Mouse (Mus musculus) layer of hippocampus, adult 8-10 months (tissue): ENCODE results near the gene Degs1. TPM values are rescaled to one million over a fixed set of nuclear protein-coding genes. Genes with fewer than 3 reads are reported as not detected.

Experiments used
- DNase-seq, 2 experiments: peaks; one replicate each; pipeline ENCODE4 v3.0.0; 2022; ENCODE audit warnings: low spot score in 2 of 2
- total RNA-seq, 4 experiments: library from RNA; stranded (reverse); gene quantifications; 2 replicates each; pipeline ENCODE4 v1.2.4; 2022

Degs1 gene
- total RNA-seq, 4 experiments from 2014 or later = 74.3 to 83.6 (median 79.5) TPM

DNA sequence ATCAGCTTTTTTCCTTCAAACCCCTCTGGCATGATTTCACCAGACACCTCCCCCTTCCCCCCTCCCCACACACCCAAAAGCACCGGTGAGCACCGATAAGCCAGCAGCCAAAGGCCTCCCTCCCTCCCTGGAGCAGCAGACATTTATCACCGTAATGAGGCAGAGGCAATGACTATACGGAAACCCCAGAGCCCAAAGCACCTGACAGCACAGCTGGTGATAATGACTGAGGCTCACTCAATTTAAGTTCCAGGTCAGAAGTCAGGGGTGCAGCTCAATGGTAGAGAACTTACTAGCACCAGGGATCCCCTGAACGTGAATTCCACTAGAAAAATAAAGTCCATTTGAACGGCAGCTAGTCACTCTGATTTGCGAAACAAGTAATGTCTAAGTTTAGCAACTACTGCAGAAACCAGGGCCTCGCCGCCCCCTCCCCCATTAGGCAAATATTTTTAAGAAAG is 1.3 kb downstream of the Degs1 start:
- no peak for DNase-seq

DNA sequence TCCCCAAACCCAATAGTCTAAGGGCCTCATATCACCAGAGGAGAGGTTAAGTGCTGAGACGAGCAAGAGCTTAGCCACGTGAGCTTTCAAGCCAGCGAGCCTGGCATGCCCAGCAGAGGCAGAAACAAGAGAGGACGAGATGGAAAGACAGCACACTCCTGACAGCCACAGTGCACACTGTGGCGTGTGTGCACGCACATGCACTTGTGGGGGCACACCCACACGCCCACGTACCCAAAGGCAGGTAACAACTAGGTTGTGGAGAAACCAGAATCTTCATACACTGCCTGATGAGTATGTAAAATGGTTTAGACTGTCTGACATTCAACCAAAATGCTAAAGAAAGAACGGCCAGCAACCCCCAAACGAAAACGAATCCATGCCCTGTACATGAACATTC is 2.0 kb downstream of the Degs1 start:
- DNase-seq = no peak

DNA sequence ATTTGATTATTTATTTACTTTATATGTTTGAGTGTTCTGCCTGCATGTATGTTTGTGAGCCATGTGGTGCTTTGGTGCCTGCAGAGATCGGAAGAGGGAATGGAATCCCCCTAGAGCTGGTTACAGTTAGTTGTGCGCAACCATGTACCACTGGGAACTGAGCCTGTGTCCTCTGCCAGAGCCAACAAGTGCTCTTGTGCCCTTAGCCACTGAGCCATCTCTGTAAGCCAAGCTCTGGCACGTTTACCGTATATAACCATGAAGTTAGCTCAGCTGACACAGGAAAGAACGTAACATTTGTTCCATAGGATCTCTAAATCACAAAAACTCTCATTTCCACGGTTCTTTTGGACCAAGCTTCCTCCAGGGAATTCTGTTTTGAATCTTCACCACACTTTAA is 2.6 kb downstream of the Degs1 start:
- no peak for DNase-seq

DNA sequence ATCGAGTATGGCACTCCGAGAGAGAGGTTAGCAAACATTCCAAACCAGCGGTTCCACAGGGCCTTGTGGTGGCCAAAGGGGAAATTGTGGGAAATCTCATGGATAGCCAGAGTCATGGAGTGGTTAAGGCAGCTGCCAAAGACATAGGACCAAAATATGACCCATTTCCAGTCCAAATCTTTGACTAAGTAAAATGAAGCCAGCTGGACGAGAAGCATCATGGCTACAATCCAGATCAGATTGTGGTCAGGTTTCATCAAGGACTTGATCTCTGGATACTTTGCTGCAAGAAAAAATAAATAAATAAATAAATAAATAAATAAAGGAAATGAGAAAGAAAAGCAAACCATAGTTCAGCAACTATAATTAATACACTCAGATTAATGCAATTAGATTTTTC is 3.2 kb downstream of the Degs1 start:
- DNase-seq = no peak

DNA sequence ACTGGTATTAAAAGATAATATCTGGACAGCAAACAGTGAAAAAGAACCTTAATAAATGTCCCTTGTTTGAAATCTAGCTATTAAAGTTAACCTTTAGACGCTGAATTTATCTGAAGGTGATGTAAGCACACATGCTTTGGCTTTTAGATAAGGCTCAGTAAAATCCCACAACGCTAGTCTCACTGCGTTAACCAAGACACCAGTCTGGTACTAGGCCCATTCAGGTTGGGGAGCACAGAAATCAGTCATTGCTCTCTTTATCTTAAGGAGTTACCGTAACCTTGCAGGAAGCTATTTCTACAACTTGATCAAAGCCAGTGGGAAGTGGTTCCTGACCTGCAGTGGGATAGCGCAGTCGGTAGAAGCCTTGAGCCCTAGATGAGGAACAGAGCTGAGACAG is 7.5 kb downstream of the Degs1 start:
- DNase-seq = no peak

DNA sequence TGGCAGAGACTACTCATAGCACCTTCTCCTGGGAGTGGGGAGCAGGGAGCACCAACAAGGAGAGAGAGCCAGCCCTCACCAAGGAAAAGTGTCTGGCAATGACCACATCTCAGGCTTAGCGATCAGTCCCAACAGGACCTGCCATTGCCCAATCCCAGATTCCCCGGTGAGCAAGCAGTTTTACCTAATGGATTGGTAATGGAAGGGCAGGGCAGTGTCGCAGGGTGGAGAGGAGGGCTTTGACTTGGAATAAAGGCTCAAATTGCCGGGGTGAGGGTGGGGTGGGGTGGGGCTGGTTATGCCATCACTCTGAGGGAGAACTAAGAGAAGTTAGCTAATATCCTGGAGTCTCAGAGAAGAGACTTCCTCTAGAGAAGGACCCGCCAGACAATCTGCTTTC is 11.0 kb downstream of the Degs1 start:
- DNase-seq = no peak

DNA sequence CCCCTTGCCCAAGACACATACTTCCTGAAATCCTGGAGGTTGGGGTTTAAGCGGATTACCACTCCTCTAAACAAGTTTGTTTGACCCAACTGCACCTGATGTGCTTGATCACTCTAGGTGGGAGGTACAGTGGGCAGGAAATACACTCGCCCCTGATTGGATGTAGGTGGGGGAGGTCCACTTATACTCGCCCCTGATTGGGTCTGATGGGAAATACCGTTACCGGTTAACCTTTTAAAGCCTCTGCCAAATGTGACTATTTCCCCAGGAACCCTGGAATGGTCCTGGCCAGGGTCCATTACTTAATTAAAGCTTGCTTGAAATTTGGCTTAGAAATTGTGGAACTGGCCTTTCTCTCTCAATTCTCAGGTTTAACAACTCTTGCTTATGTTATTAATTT is 11.5 kb downstream of the Degs1 start:
- DNase-seq = no peak

DNA sequence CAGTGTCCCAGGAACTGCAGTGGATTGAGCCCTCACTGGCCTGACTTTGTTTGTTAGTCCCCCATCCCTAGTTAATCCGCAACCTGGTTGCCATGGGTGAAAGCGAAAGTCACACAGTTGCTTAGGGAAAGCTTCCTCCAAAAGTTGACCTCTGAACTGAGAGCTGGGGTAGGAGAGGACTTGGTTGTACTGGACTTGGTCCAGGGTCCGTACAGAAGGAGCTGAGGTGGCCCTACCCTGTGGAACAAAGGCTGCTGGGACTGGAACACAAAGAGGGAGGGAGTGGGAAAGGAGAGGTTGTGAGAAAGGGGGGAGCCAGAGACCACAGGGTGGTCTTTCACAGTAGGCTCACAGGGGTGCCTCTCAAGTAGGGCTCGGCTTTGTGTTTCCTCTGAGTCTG is 14.3 kb downstream of the Degs1 start:
- DNase-seq = no peak

DNA sequence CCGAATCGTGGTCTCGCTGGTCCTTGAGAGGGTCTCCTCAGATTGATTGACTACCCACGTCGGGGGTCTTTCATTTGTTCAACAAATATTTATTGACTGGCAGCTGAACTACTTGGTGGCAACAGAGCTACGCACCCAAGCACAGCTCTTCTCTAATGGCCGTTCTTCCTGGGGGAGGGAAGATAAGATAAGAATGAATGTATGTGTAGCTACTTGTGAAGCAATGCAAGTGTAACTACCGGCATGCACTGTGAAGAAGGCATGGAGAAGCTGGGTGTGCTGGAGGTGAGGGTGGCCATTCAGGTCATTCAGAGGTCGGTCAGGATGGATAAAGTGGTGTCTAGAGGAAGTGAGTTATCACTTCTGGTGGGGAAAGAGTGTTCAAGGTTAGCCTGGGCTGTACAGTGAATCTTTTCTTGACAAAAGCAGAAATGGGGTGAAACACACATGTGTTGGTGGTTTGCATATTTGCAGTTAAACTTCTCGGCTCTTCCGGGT is 16.5 kb downstream of the Degs1 start:
- DNase-seq = no peak

DNA sequence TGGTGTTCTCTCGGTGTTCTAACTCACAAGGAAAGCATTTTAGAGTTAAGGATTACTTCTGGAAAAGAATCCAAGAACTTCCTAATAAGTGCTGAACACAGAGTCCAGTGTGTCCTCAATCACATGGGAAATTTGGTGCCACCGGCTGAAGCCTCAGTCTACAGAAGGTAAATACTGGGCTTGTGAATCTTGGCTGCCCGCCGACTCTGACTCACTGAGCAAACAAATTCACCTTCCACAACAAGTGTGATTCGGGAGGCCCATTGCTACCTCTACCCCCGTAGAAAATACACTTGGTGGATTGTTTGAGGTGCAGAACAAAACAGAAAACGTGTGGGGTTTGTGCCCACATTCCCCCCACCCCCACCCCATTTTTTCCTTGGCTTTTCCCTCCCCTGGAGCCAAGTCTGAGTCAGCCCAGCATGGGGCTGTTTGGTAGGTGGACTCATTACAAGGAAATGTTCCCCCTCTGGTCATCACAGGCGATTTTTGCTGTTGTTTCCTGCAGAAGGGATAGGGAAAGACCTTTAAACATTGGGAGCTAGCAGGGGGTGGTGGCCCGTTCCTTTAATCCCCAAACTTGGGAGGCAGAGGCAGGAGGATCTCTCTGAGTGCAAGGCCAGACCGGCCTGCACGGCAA is 26.4 kb downstream of the Degs1 start:
- no peak for DNase-seq

DNA sequence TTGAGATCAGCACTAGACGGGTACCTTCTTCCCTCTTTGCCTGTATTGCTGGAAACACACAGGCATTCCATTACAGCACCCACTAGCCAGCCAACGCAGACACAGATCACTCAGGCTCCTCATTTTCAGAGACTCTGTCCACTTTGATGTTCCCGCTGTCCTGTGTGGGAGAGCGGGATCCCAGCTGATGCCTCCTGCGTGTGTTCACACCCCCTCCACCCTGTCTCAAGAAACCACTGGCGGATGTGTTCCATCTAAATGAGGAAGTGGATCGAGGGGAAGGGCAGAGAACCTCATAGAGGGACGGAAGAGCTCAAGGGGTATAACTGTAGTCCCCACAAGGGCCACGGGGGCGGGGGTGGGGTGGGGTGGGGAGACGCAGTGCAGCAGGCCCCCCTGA is 27.6 kb downstream of the Degs1 start:
- no peak for DNase-seq

DNA sequence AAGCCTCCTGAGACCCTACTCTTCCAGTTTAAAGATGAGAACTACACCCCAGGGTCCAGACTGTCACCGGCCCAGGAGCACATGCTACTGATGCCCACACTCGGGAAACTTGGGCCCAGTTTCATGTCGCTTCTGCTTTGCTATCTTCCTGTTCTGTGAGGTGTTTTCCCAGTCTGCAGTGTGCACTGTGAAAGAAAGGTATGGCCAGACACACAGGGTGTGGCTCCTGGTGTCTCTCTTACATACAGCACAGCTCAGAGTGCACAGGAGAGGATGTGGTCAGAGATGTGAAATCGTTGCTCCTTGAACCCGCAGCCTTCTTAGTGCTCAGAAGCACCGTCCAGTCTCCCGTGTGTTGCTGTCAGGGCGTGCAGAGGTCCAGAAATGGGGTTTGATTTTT is 28.0 kb downstream of the Degs1 start:
- no peak for DNase-seq

DNA sequence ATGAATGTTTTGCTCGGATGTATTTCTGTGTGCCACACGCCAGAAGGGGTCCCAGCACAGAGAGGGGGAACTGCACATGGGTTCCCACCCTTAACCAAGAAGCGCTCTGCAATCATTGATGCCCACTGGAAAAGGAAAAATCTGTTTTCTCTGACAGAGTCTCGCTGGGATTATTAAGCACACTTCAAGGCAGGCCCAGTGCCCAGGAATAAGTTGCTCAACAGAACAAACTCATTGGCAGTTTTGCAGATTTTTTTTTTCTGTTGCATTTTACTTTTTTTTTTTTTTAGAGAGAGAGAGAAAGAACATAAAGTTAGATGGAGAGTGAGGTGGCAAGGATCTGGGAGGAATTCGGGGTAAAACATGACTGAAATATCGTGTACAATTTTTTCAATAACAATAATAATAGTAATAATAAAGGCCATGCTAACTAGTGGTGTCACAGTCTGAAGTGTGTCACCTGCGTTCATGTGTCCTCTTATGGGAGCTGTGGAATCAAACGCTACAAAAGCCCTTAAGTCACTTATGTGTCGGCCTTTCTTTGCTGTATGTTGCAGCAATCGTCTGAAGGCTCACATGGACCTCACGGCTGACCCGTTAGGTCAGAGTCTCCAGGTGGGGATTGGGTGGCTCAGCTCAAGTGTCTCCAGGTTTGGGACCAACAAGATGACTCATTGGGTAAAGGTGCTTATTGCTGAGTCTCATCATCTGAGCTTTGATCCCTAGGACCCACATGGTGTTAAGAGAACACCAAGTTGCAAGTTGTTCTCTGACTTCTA is 28.7 kb downstream of the Degs1 start:
- no peak for DNase-seq

DNA sequence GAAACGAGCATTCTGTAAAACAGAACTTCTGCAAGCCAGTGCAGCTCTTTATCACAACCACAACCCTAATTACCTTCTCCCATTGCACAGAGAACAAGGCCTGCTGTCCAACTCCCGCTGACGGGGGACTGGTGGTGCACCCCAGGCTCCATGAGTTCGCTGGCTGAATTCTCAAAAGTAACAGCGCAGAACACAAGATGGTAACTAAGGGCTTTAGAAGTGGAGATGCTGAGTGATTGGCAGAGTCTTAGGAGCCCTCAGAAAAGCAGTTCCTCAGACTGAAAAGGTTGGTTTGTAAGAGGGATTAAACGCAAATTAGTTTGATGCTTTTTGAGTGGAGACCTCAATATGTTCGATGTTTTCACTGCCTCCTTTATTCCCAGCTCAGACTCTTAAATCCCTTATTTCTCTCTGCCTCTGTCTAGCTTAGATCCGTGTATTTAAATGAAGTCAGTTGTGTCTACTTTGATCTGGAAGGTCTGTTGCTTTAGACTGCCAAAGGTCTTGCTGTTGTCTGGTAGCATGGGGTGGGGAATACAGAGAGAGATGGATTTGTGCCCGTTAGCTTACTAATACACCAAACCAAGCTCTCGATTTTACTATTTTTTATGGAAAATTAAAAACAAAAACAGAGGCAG is 30.0 kb downstream of the Degs1 start:
- no peak for DNase-seq

DNA sequence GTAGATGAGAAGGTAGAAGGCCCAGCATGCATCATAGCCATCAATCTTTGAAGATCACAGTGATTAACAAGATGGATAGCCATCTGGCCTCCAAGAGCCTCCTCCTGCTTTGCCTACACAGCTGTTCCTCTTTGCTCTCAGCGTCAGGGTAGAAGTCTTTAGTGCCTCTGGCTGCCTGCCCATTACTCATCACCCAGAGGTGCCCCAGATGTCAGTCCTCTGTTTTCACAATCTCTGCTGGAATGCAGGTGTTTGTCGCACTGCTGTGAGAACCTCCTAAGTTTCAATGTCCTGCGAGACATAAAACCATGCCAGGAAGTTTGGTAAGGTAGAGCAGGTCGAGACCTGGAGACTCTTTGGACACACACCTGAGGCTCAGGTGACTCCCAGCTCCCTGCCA is 31.9 kb downstream of the Degs1 start:
- DNase-seq = no peak

DNA sequence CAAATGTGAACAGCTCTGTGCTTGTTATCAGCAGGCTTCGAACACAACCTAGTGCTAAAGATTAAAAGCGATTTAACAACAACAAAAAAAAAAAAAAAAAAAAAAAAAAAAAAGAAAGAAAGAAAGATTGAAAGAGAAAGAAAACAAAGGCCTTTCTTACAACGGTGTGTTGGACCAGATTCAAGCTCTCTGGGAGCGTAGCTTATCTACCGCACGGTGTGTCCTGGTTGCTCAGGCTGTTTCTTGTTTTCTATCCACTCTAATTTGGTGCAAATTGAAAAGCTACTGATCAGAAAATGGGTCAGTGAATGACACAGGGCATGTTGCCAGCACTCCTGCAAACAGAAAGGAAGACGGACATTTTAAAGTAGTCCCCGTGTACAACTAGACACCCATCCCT is 33.3 kb downstream of the Degs1 start:
- DNase-seq = no peak

DNA sequence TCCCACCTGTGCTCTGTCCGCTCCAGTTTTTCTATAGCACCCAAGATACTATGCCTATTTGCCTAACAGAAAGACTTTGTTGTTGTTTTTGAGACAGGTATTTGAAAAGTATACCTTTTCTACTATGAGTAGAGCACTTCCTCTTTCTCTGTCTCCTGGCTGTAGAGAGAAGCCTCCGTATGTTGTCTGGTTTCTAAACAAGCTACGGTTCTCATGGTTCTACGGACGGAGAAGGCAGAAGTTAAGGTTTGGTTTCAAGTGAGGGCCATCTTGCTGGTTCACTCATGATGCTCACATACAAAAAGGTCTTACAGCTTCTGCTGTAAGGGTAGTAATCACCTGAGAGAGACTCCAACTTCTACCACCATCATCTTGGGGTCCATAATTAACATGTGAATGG is 37.6 kb downstream of the Degs1 start:
- no peak for DNase-seq

DNA sequence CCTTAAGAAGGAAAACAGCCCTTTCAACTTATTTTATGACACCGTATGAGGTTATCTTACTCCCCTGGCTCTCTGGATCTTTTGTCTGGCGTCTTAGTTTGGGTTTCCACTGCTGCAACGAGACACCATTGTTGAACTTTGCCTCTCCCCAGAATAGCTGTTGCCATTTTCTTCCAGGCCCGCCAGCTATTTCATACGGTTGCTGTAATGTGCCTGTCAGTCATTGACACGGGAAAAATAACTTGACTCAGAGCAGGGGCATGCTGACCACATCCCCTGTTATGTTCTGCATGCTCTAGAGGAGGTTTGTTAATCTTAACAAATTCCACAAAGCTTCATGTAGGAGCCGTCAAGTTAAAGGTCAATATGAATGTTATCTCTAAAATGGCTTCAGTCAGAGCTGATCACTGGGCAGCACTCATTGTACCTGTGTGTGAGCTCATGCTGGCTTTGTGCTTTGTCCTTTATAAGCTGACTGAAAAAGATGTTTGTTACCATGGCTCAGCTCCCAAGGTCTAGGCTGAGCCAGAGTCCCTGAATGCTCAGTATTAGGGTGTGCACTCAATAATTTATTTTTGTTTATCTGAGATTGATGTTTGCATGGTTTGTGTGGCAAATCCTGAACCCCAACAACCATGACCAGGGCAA is 44.4 kb downstream of the Degs1 start:
- no peak for DNase-seq

DNA sequence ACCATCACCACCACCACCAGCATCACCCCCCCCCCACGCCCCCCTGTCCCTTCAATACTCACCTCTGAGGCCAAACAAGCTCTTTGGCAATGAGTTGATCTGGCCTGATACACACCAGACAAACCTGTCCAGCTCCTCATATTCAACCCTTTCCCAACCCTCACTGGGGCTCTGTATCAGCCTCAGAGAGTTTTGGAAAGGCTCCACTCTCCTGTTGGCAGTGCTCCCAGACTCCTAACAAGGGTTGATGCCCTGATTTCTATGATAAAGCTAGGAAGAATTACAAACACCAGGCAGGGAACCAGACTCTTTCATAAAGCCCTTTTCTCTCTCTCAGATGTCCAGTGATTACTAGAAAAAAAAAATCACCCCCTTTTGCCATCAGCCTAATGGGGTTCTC is 45.2 kb downstream of the Degs1 start:
- peak in 1 of 2 experiments; percentile 40 for DNase-seq

DNA sequence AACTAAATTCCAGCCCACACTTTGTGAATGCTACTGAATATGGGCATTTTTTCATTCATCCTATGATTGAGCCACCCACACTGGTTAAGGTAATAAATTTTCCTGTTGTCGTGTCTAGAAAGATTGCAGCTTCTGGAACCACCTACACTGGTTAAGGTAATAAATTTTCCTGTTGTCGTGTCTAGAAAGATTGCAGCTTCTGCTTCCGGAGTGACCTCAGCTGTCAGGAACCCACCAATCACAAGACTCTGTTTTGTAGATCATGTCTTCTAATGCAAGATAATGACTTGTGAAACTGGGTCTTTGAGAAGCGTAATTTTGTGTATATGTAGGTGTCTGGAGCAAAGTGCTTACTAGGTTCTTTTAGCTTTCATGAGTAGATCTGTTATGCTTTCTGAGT is 47.4 kb downstream of the Degs1 start:
- DNase-seq = no peak

DNA sequence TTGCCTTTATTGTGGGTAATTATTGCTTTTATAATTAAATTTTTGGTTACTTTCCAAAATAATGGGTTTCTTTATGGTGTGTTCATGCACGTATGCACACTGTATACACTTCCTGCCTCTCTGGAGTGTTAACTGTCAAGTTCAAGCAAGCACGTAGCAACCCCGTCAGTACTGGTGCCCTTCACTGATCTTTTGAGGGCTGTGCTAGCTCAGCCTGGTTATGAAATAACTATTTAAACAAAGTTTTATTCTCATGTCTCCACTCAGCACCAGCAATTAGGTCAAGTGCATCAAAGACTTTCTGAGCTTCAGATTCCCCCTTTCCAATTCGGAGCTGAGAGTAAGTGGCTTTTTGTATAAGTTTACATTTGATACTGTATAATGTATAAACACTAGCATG is 53.2 kb downstream of the Degs1 start:
- no peak for DNase-seq
